Comparison of ENCODE assay signal across 13 mouse cellular contexts in the genomic region with DNA sequence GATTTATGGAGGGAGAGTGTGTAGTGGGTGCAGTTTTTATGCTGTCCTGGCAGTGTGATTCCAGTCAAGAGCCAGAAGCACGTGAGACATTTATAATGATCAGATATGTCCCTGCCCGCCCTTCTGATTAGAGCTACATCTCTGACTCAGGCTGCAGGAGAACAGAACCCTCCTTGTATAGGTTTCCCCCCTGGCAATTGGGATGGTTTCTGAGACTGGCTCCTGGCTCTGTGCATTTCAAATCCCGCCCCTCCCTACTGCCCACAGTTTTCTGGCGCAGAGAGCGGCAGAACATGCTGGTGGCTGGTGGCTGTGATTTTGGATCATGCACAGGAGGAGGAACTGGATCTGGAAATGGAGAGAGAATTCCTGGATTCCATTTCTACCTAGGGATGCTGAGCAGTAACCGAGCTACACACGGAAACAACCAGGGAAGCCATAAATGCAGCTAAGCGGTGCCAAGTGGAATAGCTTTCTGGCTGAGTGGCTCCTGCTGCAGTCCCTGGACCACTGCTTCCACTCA. TPM values are rescaled to one million over a fixed set of nuclear protein-coding genes. Genes with fewer than 3 reads are reported as not detected.
DNase-seq lines count a peak whose midpoint lies in the region; ATAC-seq lines count a peak whose summit lies in the region.
"Had no signal": no experiment of that assay in that cellular context is flagged by ENCODE, and none has a peak within 500 bp of the region (broad histone marks: within the 10 kb centered on the region; RNA-seq: fewer than 3 reads in every experiment).

No protein-coding gene starts in this region.

- no peaks in the 10 kb centered on the region for H3K36me3 ChIP-seq in kidney, embryonic 15.5 days
- H3K36me3 ChIP-seq: neural tube, embryonic 15.5 days had no signal

- H3K4me2 ChIP-seq in kidney, embryonic 15.5 days = no peak overlapping the region
- H3K4me2 ChIP-seq: neural tube, embryonic 15.5 days had no signal

- DNase-seq in cerebellum, postnatal 10 days = peak; percentile 62 to 74
- no peak for DNase-seq in cerebellum, adult 9-11 months
- no peak for DNase-seq in kidney, postnatal 36 days
- DNase-seq in right cerebral cortex, adult 2 months (ENCODE audit: low spot score in 2 of 2) = peak; percentile 38 to 39
- no peak for DNase-seq in right cerebral cortex, postnatal 14 days
- DNase-seq in thymus, adult 18-20 months = no peak
- no peak for DNase-seq in gastrocnemius, postnatal 4 days (ENCODE audit: low spot score in 2 of 2)
- DNase-seq: gastrocnemius, postnatal 25 days; heart, postnatal 10 days; liver, postnatal 0 days; spleen, adult 18-20 months had no signal

- H3K4me3 ChIP-seq in kidney, embryonic 15.5 days (replicated peaks) = no peak overlapping the region
- H3K4me3 ChIP-seq: neural tube, embryonic 15.5 days had no signal

- no peak overlapping the region for H3K9ac ChIP-seq in kidney, embryonic 15.5 days
- H3K9ac ChIP-seq: liver, postnatal 0 days; neural tube, embryonic 15.5 days had no signal

- H3K27me3 ChIP-seq in kidney, embryonic 15.5 days = no peaks in the 10 kb centered on the region
- H3K27me3 ChIP-seq: neural tube, embryonic 15.5 days had no signal

- peaks cover 54% of the 10 kb centered on the region for H3K4me1 ChIP-seq in kidney, embryonic 15.5 days

- no peaks in the 10 kb centered on the region for H3K9me3 ChIP-seq in kidney, embryonic 15.5 days (replicated peaks)
- H3K9me3 ChIP-seq: neural tube, embryonic 15.5 days had no signal

- no peak for ATAC-seq in kidney, embryonic 15.5 days (replicated peaks; ENCODE audit: low FRiP score)
- ATAC-seq: liver, postnatal 0 days had no signal

- peak overlapping the region; percentile 82 for H3K27ac ChIP-seq in kidney, embryonic 15.5 days
- H3K27ac ChIP-seq: neural tube, embryonic 15.5 days had no signal

- 61% methylated on average over 8 of the region's 8 CpGs for WGBS in kidney, embryonic 15.5 days

RNA-seq across cellular contexts. Expression of gene Sept9, which starts 8.8 kb away (rescaled TPM):
- polyA plus RNA-seq in kidney, embryonic 15.5 days (2015; fragmentation: Nextera tagmentation; extraction: Ambion mirVana) = 120 and 126 TPM in 2 replicates
- 10 to 100 TPM; 75.1 to 78.9 TPM for total RNA-seq in gastrocnemius, postnatal 4 days (2021)

Comparison
In these comparisons a context has a peak if more than half of its experiments do, and no peak if none do; other contexts are left out.
1. DNase-seq: peak in cerebellum, postnatal 10 days (2 of 2) and right cerebral cortex, adult 2 months (2 of 2); none in cerebellum, adult 9-11 months (single experiment), kidney, postnatal 36 days (0 of 2), right cerebral cortex, postnatal 14 days (single experiment), thymus, adult 18-20 months (0 of 2) and gastrocnemius, postnatal 4 days (0 of 2).